In genomic region chr8:105637601-105638041, GRCm38 (mm10) we compare ENCODE assay signal across 8 mouse cellular contexts. TPM values are rescaled to one million over a fixed set of nuclear protein-coding genes. Genes with fewer than 3 reads are reported as not detected.
DNase-seq lines count a peak whose midpoint lies in the region; ATAC-seq lines count a peak whose summit lies in the region.

No protein-coding gene starts in this region.

- no peak for ATAC-seq in kidney, embryonic 16.5 days (ENCODE audit: low FRiP score, low TSS enrichment)
- 0 out of 2 replicates have a peak, but pooled peaks have one; percentile 26 for ATAC-seq in liver, embryonic 12.5 days

- H3K27me3 ChIP-seq in kidney, embryonic 16.5 days (ENCODE audit: insufficient read depth, low read length) = no peaks in the 10 kb centered on the region
- no peaks in the 10 kb centered on the region for H3K27me3 ChIP-seq in forebrain, embryonic 10.5 days (ENCODE audit: poor library complexity, severe bottlenecking)
- no peaks in the 10 kb centered on the region for H3K27me3 ChIP-seq in liver, embryonic 12.5 days (replicated peaks)
- no peaks in the 10 kb centered on the region for H3K27me3 ChIP-seq in splenic B cell, adult 2 months (ENCODE audit: control insufficient read depth, insufficient read depth, low read length, poor library complexity, severe bottlenecking)

- H3K27ac ChIP-seq in kidney, embryonic 16.5 days (ENCODE audit: low read length) = peak overlapping the region; percentile 100
- H3K27ac ChIP-seq in forebrain, embryonic 10.5 days = peak overlapping the region; percentile 100
- peak overlapping the region; percentile 100 for H3K27ac ChIP-seq in liver, embryonic 12.5 days

- H3K36me3 ChIP-seq in kidney, embryonic 16.5 days (ENCODE audit: insufficient read depth, low read length) = no peaks in the 10 kb centered on the region
- peaks cover 21% of the 10 kb centered on the region for H3K36me3 ChIP-seq in forebrain, embryonic 10.5 days (replicated peaks)
- peaks cover 11% of the 10 kb centered on the region for H3K36me3 ChIP-seq in liver, embryonic 12.5 days
- no peaks in the 10 kb centered on the region for H3K36me3 ChIP-seq in splenic B cell, adult 2 months (ENCODE audit: control insufficient read depth, insufficient read depth, low read length, poor library complexity, severe bottlenecking)

- peak overlapping the region; percentile 81 for H3K4me2 ChIP-seq in kidney, embryonic 16.5 days (replicated peaks; ENCODE audit: low read depth, low read length)
- peak overlapping the region; percentile 86 for H3K4me2 ChIP-seq in liver, embryonic 12.5 days

- H3K9me3 ChIP-seq in kidney, embryonic 16.5 days (ENCODE audit: low read length) = no peaks in the 10 kb centered on the region
- no peaks in the 10 kb centered on the region for H3K9me3 ChIP-seq in forebrain, embryonic 10.5 days
- no peaks in the 10 kb centered on the region for H3K9me3 ChIP-seq in liver, embryonic 12.5 days (replicated peaks)

- DNase-seq in kidney, adult 8-10 months = no peak
- peak; percentile 29 for DNase-seq in Muller cell, postnatal 12 days (ENCODE audit: inconsistent ontology term)
- DNase-seq in forebrain, embryonic 10.5 days (ENCODE audit: extremely low spot score, low spot score) = no peak
- DNase-seq in splenic B cell, adult 2 months (ENCODE audit: low read depth, low spot score) = peak; percentile 26
- no peak for DNase-seq in right cerebral cortex, adult 2 months (ENCODE audit: low spot score in 2 of 2)
- no peak for DNase-seq in layer of hippocampus, postnatal 10 days (ENCODE audit: low spot score in 2 of 2)

- peak overlapping the region; percentile 96 for H3K4me3 ChIP-seq in kidney, embryonic 16.5 days (ENCODE audit: low read length)
- peak overlapping the region; percentile 94 for H3K4me3 ChIP-seq in forebrain, embryonic 10.5 days
- H3K4me3 ChIP-seq in liver, embryonic 12.5 days = peak overlapping the region; percentile 93

- peak overlapping the region; percentile 100 for H3K9ac ChIP-seq in kidney, embryonic 16.5 days (replicated peaks; ENCODE audit: low read length)
- H3K9ac ChIP-seq in liver, embryonic 12.5 days = peak overlapping the region; percentile 99

- 0% methylated on average over 11 of the region's 11 CpGs for WGBS in kidney, embryonic 16.5 days
- WGBS in forebrain, embryonic 10.5 days = 0% methylated on average over 11 of the region's 11 CpGs
- WGBS in liver, embryonic 12.5 days (ENCODE audit: insufficient replicate concordance) = 2% methylated on average over 11 of the region's 11 CpGs

- peaks cover 27% of the 10 kb centered on the region for H3K4me1 ChIP-seq in kidney, embryonic 16.5 days (ENCODE audit: insufficient read depth, low read length)
- H3K4me1 ChIP-seq in forebrain, embryonic 10.5 days = peaks cover 32% of the 10 kb centered on the region
- peaks cover 55% of the 10 kb centered on the region for H3K4me1 ChIP-seq in liver, embryonic 12.5 days

RNA-seq across cellular contexts. Expression of gene Agrp, which starts 0.4 kb away (rescaled TPM):
- polyA plus RNA-seq in kidney, embryonic 16.5 days (2015; fragmentation: Nextera tagmentation; extraction: Ambion mirVana) = 0.84 and 1.2 TPM in 2 replicates
- 0.38 and 0.84 TPM in 2 replicates for polyA plus RNA-seq in forebrain, embryonic 10.5 days (2016; fragmentation: Nextera tagmentation; extraction: Ambion mirVana)
- 0.22 TPM in 1 of 2 replicates, not detected in the other for polyA plus RNA-seq in liver, embryonic 12.5 days (2016; fragmentation: Nextera tagmentation; extraction: Ambion mirVana)
- total RNA-seq in layer of hippocampus, postnatal 10 days (2021) = not detected

RNA-seq across cellular contexts. Expression of gene Ctcf, which starts 1.3 kb away (rescaled TPM):
- 117 and 134 TPM in 2 replicates for polyA plus RNA-seq in kidney, embryonic 16.5 days (2015; fragmentation: Nextera tagmentation; extraction: Ambion mirVana)
- 146 and 150 TPM in 2 replicates for polyA plus RNA-seq in forebrain, embryonic 10.5 days (2016; fragmentation: Nextera tagmentation; extraction: Ambion mirVana)
- polyA plus RNA-seq in liver, embryonic 12.5 days (2016; fragmentation: Nextera tagmentation; extraction: Ambion mirVana) = 89.0 and 93.5 TPM in 2 replicates
- total RNA-seq in layer of hippocampus, postnatal 10 days (2021) = 10 to 100 TPM; 63.6 to 67.7 TPM

RNA-seq across cellular contexts. Expression of gene Ripor1, which starts 32.6 kb away (rescaled TPM):
- 44.5 and 46.3 TPM in 2 replicates for polyA plus RNA-seq in kidney, embryonic 16.5 days (2015; fragmentation: Nextera tagmentation; extraction: Ambion mirVana)
- 13.9 and 14.4 TPM in 2 replicates for polyA plus RNA-seq in forebrain, embryonic 10.5 days (2016; fragmentation: Nextera tagmentation; extraction: Ambion mirVana)
- 14.1 and 14.5 TPM in 2 replicates for polyA plus RNA-seq in liver, embryonic 12.5 days (2016; fragmentation: Nextera tagmentation; extraction: Ambion mirVana)
- 10 to 100 TPM; 73.6 to 81.2 TPM for total RNA-seq in layer of hippocampus, postnatal 10 days (2021)

RNA-seq across cellular contexts. Expression of gene Carmil2, which starts 48.5 kb away (rescaled TPM):
- 0.49 and 0.52 TPM in 2 replicates for polyA plus RNA-seq in kidney, embryonic 16.5 days (2015; fragmentation: Nextera tagmentation; extraction: Ambion mirVana)
- polyA plus RNA-seq in forebrain, embryonic 10.5 days (2016; fragmentation: Nextera tagmentation; extraction: Ambion mirVana) = 0.71 and 1.1 TPM in 2 replicates
- 0.86 TPM in 2 replicates for polyA plus RNA-seq in liver, embryonic 12.5 days (2016; fragmentation: Nextera tagmentation; extraction: Ambion mirVana)
- total RNA-seq in layer of hippocampus, postnatal 10 days (2021) = 10 to 100 TPM; 48.6 to 52.4 TPM

Comparison
In these comparisons a context has a peak if more than half of its experiments do, and no peak if none do; other contexts are left out.
1. DNase-seq: peak in Muller cell, postnatal 12 days (single experiment) and splenic B cell, adult 2 months (single experiment); none in kidney, adult 8-10 months (0 of 2), forebrain, embryonic 10.5 days (single experiment), right cerebral cortex, adult 2 months (0 of 2) and layer of hippocampus, postnatal 10 days (0 of 2).
2. Peak in every context shown above with its lines, with median percentiles within 50 percentile points of each other: H3K27ac ChIP-seq and H3K4me3 ChIP-seq.